ENCODE assay signal across 17 mouse cellular contexts in genomic region chr1:43398738-43399601, GRCm38 (mm10). TPM values are rescaled to one million over a fixed set of nuclear protein-coding genes. Genes with fewer than 3 reads are reported as not detected.
DNase-seq lines count a peak whose midpoint lies in the region; ATAC-seq lines count a peak whose summit lies in the region.
"Had no signal": no experiment of that assay in that cellular context is flagged by ENCODE, and none has a peak within 500 bp of the region (broad histone marks: within the 10 kb centered on the region; RNA-seq: fewer than 3 reads in every experiment).

No protein-coding gene starts in this region.

- H3K36me3 ChIP-seq in kidney, embryonic 16.5 days (ENCODE audit: insufficient read depth, low read length), result no peaks in the 10 kb centered on the region
- H3K36me3 ChIP-seq in limb, embryonic 12.5 days, result no peaks in the 10 kb centered on the region
- H3K36me3 ChIP-seq in liver, embryonic 16.5 days (ENCODE audit: control insufficient read depth, insufficient read depth), result no peaks in the 10 kb centered on the region
- H3K36me3 ChIP-seq: forebrain, embryonic 15.5 days; hindbrain, embryonic 12.5 days; neural tube, embryonic 12.5 days had no signal

- H3K4me1 ChIP-seq in kidney, embryonic 16.5 days (ENCODE audit: insufficient read depth, low read length), result peaks cover 4% of the 10 kb centered on the region; the same call in 1 of the 2 replicates
- peaks cover 22% of the 10 kb centered on the region for H3K4me1 ChIP-seq in limb, embryonic 12.5 days (replicated peaks)
- peaks cover 9% of the 10 kb centered on the region for H3K4me1 ChIP-seq in liver, embryonic 16.5 days (ENCODE audit: control insufficient read depth, low read depth, low read length)
- H3K4me1 ChIP-seq: forebrain, embryonic 15.5 days; neural tube, embryonic 12.5 days had no signal

- 0 out of 2 replicates have a peak, but pooled peaks have one; percentile 42 for ATAC-seq in kidney, embryonic 16.5 days (ENCODE audit: low FRiP score, low TSS enrichment)
- ATAC-seq in limb, embryonic 12.5 days (ENCODE audit: insufficient number of reproducible peaks, insufficient read depth, low FRiP score, low TSS enrichment, low read depth), result no peak
- ATAC-seq in liver, embryonic 16.5 days (ENCODE audit: low read depth), result no peak
- no peak for ATAC-seq in granulocyte monocyte progenitor cell, adult 5-6 weeks (replicated peaks; ENCODE audit: poor library complexity, severe bottlenecking)
- ATAC-seq: forebrain, embryonic 15.5 days; inflammation-experienced regulatory T-cells, adult 6 months had no signal

- 70% methylated on average over 10 of the region's 10 CpGs for WGBS in kidney, embryonic 16.5 days
- WGBS in limb, embryonic 12.5 days, result 70% methylated on average over 10 of the region's 10 CpGs
- 69% methylated on average over 10 of the region's 10 CpGs for WGBS in liver, embryonic 16.5 days (ENCODE audit: insufficient replicate concordance)

- no peak overlapping the region for H3K9ac ChIP-seq in kidney, embryonic 16.5 days (replicated peaks; ENCODE audit: low read length)
- no peak overlapping the region for H3K9ac ChIP-seq in limb, embryonic 12.5 days (replicated peaks)
- H3K9ac ChIP-seq in liver, embryonic 16.5 days (ENCODE audit: low read depth, low read length), result no peak overlapping the region
- H3K9ac ChIP-seq: forebrain, embryonic 15.5 days; hindbrain, embryonic 12.5 days; neural tube, embryonic 12.5 days had no signal

- no peaks in the 10 kb centered on the region for H3K27me3 ChIP-seq in kidney, embryonic 16.5 days (ENCODE audit: insufficient read depth, low read length)
- H3K27me3 ChIP-seq in limb, embryonic 12.5 days, result no peaks in the 10 kb centered on the region
- no peaks in the 10 kb centered on the region for H3K27me3 ChIP-seq in liver, embryonic 16.5 days (ENCODE audit: control insufficient read depth, insufficient read depth, low read depth, low read length)
- H3K27me3 ChIP-seq: forebrain, embryonic 15.5 days; hindbrain, embryonic 12.5 days; neural tube, embryonic 12.5 days had no signal

- H3K4me2 ChIP-seq in kidney, embryonic 16.5 days (replicated peaks; ENCODE audit: low read depth, low read length), result no peak overlapping the region
- no peak overlapping the region for H3K4me2 ChIP-seq in limb, embryonic 12.5 days
- no peak overlapping the region for H3K4me2 ChIP-seq in liver, embryonic 16.5 days (ENCODE audit: low read depth, low read length)
- H3K4me2 ChIP-seq: forebrain, embryonic 15.5 days; hindbrain, embryonic 12.5 days; neural tube, embryonic 12.5 days had no signal

- no peaks in the 10 kb centered on the region for H3K9me3 ChIP-seq in kidney, embryonic 16.5 days (ENCODE audit: low read length)
- no peaks in the 10 kb centered on the region for H3K9me3 ChIP-seq in limb, embryonic 12.5 days
- H3K9me3 ChIP-seq in liver, embryonic 16.5 days (replicated peaks; ENCODE audit: control insufficient read depth, low read length), result no peaks in the 10 kb centered on the region
- H3K9me3 ChIP-seq: forebrain, embryonic 15.5 days; hindbrain, embryonic 12.5 days; neural tube, embryonic 12.5 days had no signal

- no peak for DNase-seq in kidney, postnatal 25 days
- peak; percentile 15 for DNase-seq in brain, adult 2 months (ENCODE audit: low read depth, low spot score)
- DNase-seq in cerebellum, adult 8-10 months, result no peak
- DNase-seq: adrenal gland, adult 2 months; cerebellum, postnatal 25 days; kidney, adult 9 months; lung, adult 18-20 months; lung, postnatal 36 days had no signal

- no peak overlapping the region for H3K4me3 ChIP-seq in kidney, embryonic 16.5 days (ENCODE audit: low read length)
- H3K4me3 ChIP-seq in limb, embryonic 12.5 days (replicated peaks), result no peak overlapping the region
- H3K4me3 ChIP-seq in liver, embryonic 16.5 days (ENCODE audit: low read depth, low read length), result no peak overlapping the region
- H3K4me3 ChIP-seq: forebrain, embryonic 15.5 days; hindbrain, embryonic 12.5 days; layer of hippocampus, adult 2 months; neural tube, embryonic 12.5 days had no signal

- H3K27ac ChIP-seq in kidney, embryonic 16.5 days (ENCODE audit: low read length), result no peak overlapping the region
- H3K27ac ChIP-seq in limb, embryonic 12.5 days, result peak overlapping the region; percentile 35; the same call in 1 of the 2 replicates
- H3K27ac ChIP-seq in liver, embryonic 16.5 days (ENCODE audit: low read length), result 0 out of 2 replicates have a peak overlapping the region, but pooled peaks have one; percentile 8
- H3K27ac ChIP-seq: forebrain, embryonic 15.5 days; hindbrain, embryonic 12.5 days; layer of hippocampus, adult 2 months; neural tube, embryonic 12.5 days had no signal

RNA-seq across cellular contexts. Expression of gene Nck2, which starts 45.4 kb away (rescaled TPM):
- 44.5 and 46.5 TPM in 2 replicates for polyA plus RNA-seq in kidney, embryonic 16.5 days (2015; fragmentation: Nextera tagmentation; extraction: Ambion mirVana)
- polyA plus RNA-seq in limb, embryonic 12.5 days (2016; fragmentation: Nextera tagmentation; extraction: Ambion mirVana), result 63.2 and 63.8 TPM in 2 replicates
- 8.4 and 9.5 TPM in 2 replicates for polyA plus RNA-seq in liver, embryonic 16.5 days (2015; fragmentation: Nextera tagmentation; extraction: Ambion mirVana)
- total RNA-seq in granulocyte monocyte progenitor cell, adult 5-6 weeks (2014; fragmentation: Nextera tagmentation), result 14.8 and 23.3 TPM in 2 replicates
- total RNA-seq in granulocyte monocyte progenitor cell, adult 5-6 weeks (2017), result 11.9 and 13.1 TPM in 2 replicates
